16 mouse cellular contexts compared by ENCODE assay signal in genomic region chr15:100667871-100668545, GRCm38 (mm10). TPM values are rescaled to one million over a fixed set of nuclear protein-coding genes. Genes with fewer than 3 reads are reported as not detected.
DNase-seq lines count a peak whose midpoint lies in the region; ATAC-seq and TF ChIP-seq lines count a peak whose summit lies in the region.
"Had no signal": no experiment of that assay in that cellular context is flagged by ENCODE, and none has a peak within 500 bp of the region (broad histone marks: within the 10 kb centered on the region; RNA-seq: fewer than 3 reads in every experiment).

No protein-coding gene starts in this region.

- H3K27ac ChIP-seq in bone marrow macrophage, adult 2 months (ENCODE audit: insufficient read depth, low read depth, low read length): no peak overlapping the region
- 0 out of 2 replicates have a peak overlapping the region, but pooled peaks have one; percentile 68 for H3K27ac ChIP-seq in macrophage
- no peak overlapping the region for H3K27ac ChIP-seq in neural tube, embryonic 15.5 days (replicated peaks)
- H3K27ac ChIP-seq: embryonic facial prominence, embryonic 13.5 days; forebrain, embryonic 13.5 days had no signal

- 0 out of 2 replicates have a peak, but pooled peaks cover 4% of the 10 kb centered on the region for H3K27me3 ChIP-seq in neural tube, embryonic 15.5 days (replicated peaks)
- H3K27me3 ChIP-seq: embryonic facial prominence, embryonic 13.5 days; forebrain, embryonic 13.5 days; heart, embryonic 15.5 days had no signal

- H3K79me2 ChIP-seq in macrophage (ENCODE audit: inconsistent target): peaks cover 60% of the 10 kb centered on the region

- ATAC-seq in neural tube, embryonic 15.5 days (ENCODE audit: low FRiP score): no peak
- ATAC-seq in frontal cortex, adult (ENCODE audit: low TSS enrichment): no peak
- ATAC-seq: forebrain, embryonic 13.5 days; hindbrain, embryonic 16.5 days had no signal

- no peak for TF ChIP-seq POLR2A in bone marrow macrophage, adult 2 months (IDR thresholded peaks at IDR 0.05; ENCODE audit: borderline replicate concordance, low read depth, low read length)

- H3K4me1 ChIP-seq in bone marrow macrophage, adult 2 months (ENCODE audit: control insufficient read depth, insufficient read depth, low read length): peaks cover 56% of the 10 kb centered on the region
- 0 out of 2 replicates have a peak, but pooled peaks cover 11% of the 10 kb centered on the region for H3K4me1 ChIP-seq in neural tube, embryonic 15.5 days
- H3K4me1 ChIP-seq: forebrain, embryonic 13.5 days had no signal

- 32% methylated on average over 5 of the region's 5 CpGs for WGBS in macrophage (ENCODE audit: missing documents)
- WGBS in neural tube, embryonic 15.5 days: 81% methylated on average over 5 of the region's 5 CpGs

- DNase-seq in spleen, postnatal 36 days (ENCODE audit: low spot score in 2 of 2): peak; percentile 45 to 47
- DNase-seq in spleen, postnatal 14 days (ENCODE audit: low spot score in 2 of 2): no peak
- DNase-seq in adrenal gland, postnatal 4 days (ENCODE audit: low spot score in 2 of 2): no peak
- DNase-seq: cerebellum, adult 9-11 months; gastrocnemius, postnatal 10 days; lung, embryonic 14.5 days; retina, postnatal 1 day had no signal

- no peak overlapping the region for H3K9ac ChIP-seq in neural tube, embryonic 15.5 days (replicated peaks)
- H3K9ac ChIP-seq: embryonic facial prominence, embryonic 13.5 days; forebrain, embryonic 13.5 days; heart, embryonic 15.5 days; lung, embryonic 14.5 days had no signal

- no peaks in the 10 kb centered on the region for H3K36me3 ChIP-seq in macrophage (ENCODE audit: inconsistent target)
- no peaks in the 10 kb centered on the region for H3K36me3 ChIP-seq in neural tube, embryonic 15.5 days
- H3K36me3 ChIP-seq: embryonic facial prominence, embryonic 13.5 days; heart, embryonic 15.5 days had no signal

- peak overlapping the region; percentile 89; the same call in 1 of the 2 replicates for H3K4me3 ChIP-seq in bone marrow macrophage, adult 2 months (ENCODE audit: insufficient read depth, low read length)
- H3K4me3 ChIP-seq in macrophage (ENCODE audit: inconsistent target): peak overlapping the region; percentile 71
- no peak overlapping the region for H3K4me3 ChIP-seq in neural tube, embryonic 15.5 days (replicated peaks)
- H3K4me3 ChIP-seq: embryonic facial prominence, embryonic 13.5 days; forebrain, embryonic 13.5 days had no signal

- no peak overlapping the region for H3K4me2 ChIP-seq in neural tube, embryonic 15.5 days
- H3K4me2 ChIP-seq: embryonic facial prominence, embryonic 13.5 days; forebrain, embryonic 13.5 days; lung, embryonic 14.5 days; midbrain, embryonic 11.5 days had no signal

- H3K9me3 ChIP-seq in neural tube, embryonic 15.5 days (replicated peaks): no peaks in the 10 kb centered on the region
- H3K9me3 ChIP-seq: embryonic facial prominence, embryonic 13.5 days; forebrain, embryonic 13.5 days; heart, embryonic 15.5 days had no signal

- TF ChIP-seq CTCF in bone marrow macrophage, adult 2 months (IDR thresholded peaks at IDR 0.05; ENCODE audit: low read depth, low read length): no peak

RNA-seq across cellular contexts. Expression of gene Bin2, which starts 1.3 kb away (rescaled TPM):
- polyA plus RNA-seq in bone marrow macrophage, adult 2 months (2012; ENCODE audit: insufficient read depth, insufficient read length, missing spikeins): 132 and 135 TPM in 2 replicates
- 100 to 1,000 TPM in 7 of 26 experiments, 10 to 100 TPM in 15, 1 to 10 TPM in 4; 2.3 to 143 (median 67.4) TPM for total RNA-seq in macrophage (2018; cell fraction: chromatin; rRNA removed)
- total RNA-seq in macrophage (2018; cell fraction: cytosol; rRNA removed): 10 to 100 TPM; 22.9 to 67.0 (median 46.1) TPM
- 100 to 1,000 TPM in 3 of 26 experiments, 10 to 100 TPM in 21, 1 to 10 TPM in 2; 8.6 to 110 (median 52.7) TPM for total RNA-seq in macrophage (2018; cell fraction: nucleus; rRNA removed)
- 51.1 to 71.1 TPM (median 65.5 TPM) in 3 replicates for polyA plus RNA-seq in macrophage (2018)
- total RNA-seq in adrenal gland, postnatal 4 days (2021): 1 to 10 TPM; 4.0 to 4.8 TPM
- 2.6 and 11.0 TPM in 2 replicates for polyA plus RNA-seq in neural tube, embryonic 15.5 days (2015; fragmentation: Nextera tagmentation; extraction: Ambion mirVana)

RNA-seq across cellular contexts. Expression of gene Cela1, which starts 19.7 kb away (rescaled TPM):
- polyA plus RNA-seq in bone marrow macrophage, adult 2 months (2012; ENCODE audit: insufficient read depth, insufficient read length, missing spikeins): 4.9 and 5.1 TPM in 2 replicates
- 10 to 100 TPM in 13 of 26 experiments, 1 to 10 TPM in 12, not detected in 1; 1.1 to 29.7 (median 10.3) TPM for total RNA-seq in macrophage (2018; cell fraction: chromatin; rRNA removed)
- 10 to 100 TPM; 14.4 to 38.7 (median 22.4) TPM for total RNA-seq in macrophage (2018; cell fraction: cytosol; rRNA removed)
- 10 to 100 TPM in 15 of 26 experiments, 1 to 10 TPM in 11; 1.5 to 36.4 (median 11.3) TPM for total RNA-seq in macrophage (2018; cell fraction: nucleus; rRNA removed)
- 19.3 to 52.8 TPM (median 22.6 TPM) in 3 replicates for polyA plus RNA-seq in macrophage (2018)
- 100 to 1,000 TPM in 1 of 2 experiments, 10 to 100 TPM in 1; 51.9 to 275 TPM for total RNA-seq in adrenal gland, postnatal 4 days (2021)
- polyA plus RNA-seq in neural tube, embryonic 15.5 days (2015; fragmentation: Nextera tagmentation; extraction: Ambion mirVana): 3.1 and 5.8 TPM in 2 replicates

RNA-seq across cellular contexts. Expression of gene Smagp, which starts 31.3 kb away (rescaled TPM):
- polyA plus RNA-seq in bone marrow macrophage, adult 2 months (2012; ENCODE audit: insufficient read depth, insufficient read length, missing spikeins): 94.1 and 103 TPM in 2 replicates
- 10 to 100 TPM in 7 of 26 experiments, 1 to 10 TPM in 15, not detected in 4; 1.0 to 34.6 (median 4.7) TPM for total RNA-seq in macrophage (2018; cell fraction: chromatin; rRNA removed)
- 100 to 1,000 TPM in 1 of 26 experiments, 10 to 100 TPM in 20, 1 to 10 TPM in 5; 8.0 to 123 (median 38.7) TPM for total RNA-seq in macrophage (2018; cell fraction: cytosol; rRNA removed)
- 10 to 100 TPM in 13 of 26 experiments, 1 to 10 TPM in 13; 2.4 to 50.5 (median 11.4) TPM for total RNA-seq in macrophage (2018; cell fraction: nucleus; rRNA removed)
- 54.7 to 86.5 TPM (median 73.9 TPM) in 3 replicates for polyA plus RNA-seq in macrophage (2018)
- 10 to 100 TPM; 26.7 to 34.3 TPM for total RNA-seq in adrenal gland, postnatal 4 days (2021)
- 3.0 and 7.4 TPM in 2 replicates for polyA plus RNA-seq in neural tube, embryonic 15.5 days (2015; fragmentation: Nextera tagmentation; extraction: Ambion mirVana)

RNA-seq across cellular contexts. Expression of gene Dazap2, which starts 52.9 kb away (rescaled TPM):
- 466 and 503 TPM in 2 replicates for polyA plus RNA-seq in bone marrow macrophage, adult 2 months (2012; ENCODE audit: insufficient read depth, insufficient read length, missing spikeins)
- total RNA-seq in macrophage (2018; cell fraction: chromatin; rRNA removed): 10 to 100 TPM; 21.5 to 56.3 (median 37.4) TPM
- total RNA-seq in macrophage (2018; cell fraction: cytosol; rRNA removed): 100 to 1,000 TPM; 259 to 398 (median 334) TPM
- 100 to 1,000 TPM in 17 of 26 experiments, 10 to 100 TPM in 9; 51.2 to 180 (median 115) TPM for total RNA-seq in macrophage (2018; cell fraction: nucleus; rRNA removed)
- 368 to 447 TPM (median 386 TPM) in 3 replicates for polyA plus RNA-seq in macrophage (2018)
- 100 to 1,000 TPM; 231 to 238 TPM for total RNA-seq in adrenal gland, postnatal 4 days (2021)
- 99.3 and 144 TPM in 2 replicates for polyA plus RNA-seq in neural tube, embryonic 15.5 days (2015; fragmentation: Nextera tagmentation; extraction: Ambion mirVana)

Comparison
In these comparisons a context has a peak if more than half of its experiments do, and no peak if none do; other contexts are left out.
1. DNase-seq: peak in spleen, postnatal 36 days (2 of 2); none in spleen, postnatal 14 days (0 of 2) and adrenal gland, postnatal 4 days (0 of 2).